Mouse (Mus musculus) bone marrow, adult 2 months (tissue): ENCODE data around the gene 4933427D14Rik.

Experiments used
- CTCF ChIP-seq: fragments of 200-500 bp; IDR thresholded peaks from 2 replicates; pipeline ENCODE4 v1.5.1; 2011; ENCODE audit warnings: low read length, control low read depth; ENCODE audit not compliant: control insufficient read depth, insufficient read depth
- POLR2A ChIP-seq: fragments of 200-500 bp; IDR thresholded peaks from 2 replicates; pipeline ENCODE4 v1.6.1; 2011; ENCODE audit warnings: low read depth, mild to moderate bottlenecking, control low read depth, low read length, borderline replicate concordance; ENCODE audit not compliant: control insufficient read depth

- no peak for TF ChIP-seq CTCF
- TF ChIP-seq POLR2A = no peak
Observed at GRCm38 (mm10) chr11:72232991-72233390, 25.7 kb upstream of the 4933427D14Rik start.
